Mouse (Mus musculus) thymus, postnatal 0 days (tissue): Measurements from ENCODE around the gene Ccdc73. TPM values are rescaled to one million over a fixed set of nuclear protein-coding genes. Genes with fewer than 3 reads are reported as not detected.
A peak's percentile ranks its signal among the peaks of the same experiment; 100 is the strongest.
"Not testable (repeated sequence)": the region's sequence is repeated elsewhere in the genome, so short reads cannot be mapped to it uniquely, and the experiment has no call there.

Source experiments
- DNase-seq: peaks from one replicate; pipeline ENCODE4 v3.0.0-alpha.2; 2015; ENCODE audit warnings: low spot score
- polyA plus RNA-seq: library from polyadenylated mRNA; unstranded; fragments of >200 nt; fragmentation: Nextera tagmentation; extraction: Ambion mirVana; gene quantifications from 2 replicates; pipeline ENCODE4 v1.2.1, GENCODE M21; 2015

Gene Ccdc73
- polyA plus RNA-seq, 1 experiment from 2014 or later, result 7.6 TPM

DNA sequence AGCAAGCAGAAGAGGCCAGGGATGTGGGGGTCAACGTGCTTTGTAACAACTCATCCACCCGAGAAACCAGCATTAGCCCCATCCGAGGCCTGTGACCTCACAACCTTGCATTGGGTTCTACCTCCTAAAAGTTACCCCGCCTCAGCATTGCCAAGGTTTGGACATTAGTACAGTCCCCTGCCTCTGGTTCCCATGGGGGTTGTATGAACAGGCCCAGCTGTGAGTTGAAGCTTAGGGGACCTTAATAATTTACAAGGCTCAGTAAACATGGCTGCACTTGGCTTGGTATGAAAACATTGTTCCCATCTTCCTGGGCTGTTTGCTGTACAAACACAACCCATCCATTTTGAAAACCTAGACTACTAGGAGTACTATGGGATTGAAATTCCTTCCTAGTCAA is 156.2 kb downstream of the Ccdc73 start:
- no peak for DNase-seq

DNA sequence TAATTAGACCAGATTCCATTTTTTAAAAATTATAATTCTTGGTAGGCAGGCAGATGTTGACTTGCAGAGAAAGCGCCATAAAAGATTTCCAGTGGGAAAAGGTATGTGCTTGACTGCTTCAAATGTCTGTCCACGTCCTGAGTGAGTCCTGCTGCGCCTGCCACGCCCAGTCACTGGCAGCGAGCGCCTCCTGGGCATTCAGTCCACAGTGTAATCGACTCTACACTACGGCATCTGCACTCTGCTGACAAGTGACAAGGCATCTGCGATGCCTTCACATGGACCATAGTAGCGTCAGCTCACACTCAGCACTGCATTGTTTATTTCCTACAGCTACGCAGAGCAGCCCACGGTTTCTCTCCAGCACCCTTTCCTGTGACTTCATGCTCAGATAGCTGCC is 158.0 kb downstream of the Ccdc73 start:
- DNase-seq, result not testable (repeated sequence)

DNA sequence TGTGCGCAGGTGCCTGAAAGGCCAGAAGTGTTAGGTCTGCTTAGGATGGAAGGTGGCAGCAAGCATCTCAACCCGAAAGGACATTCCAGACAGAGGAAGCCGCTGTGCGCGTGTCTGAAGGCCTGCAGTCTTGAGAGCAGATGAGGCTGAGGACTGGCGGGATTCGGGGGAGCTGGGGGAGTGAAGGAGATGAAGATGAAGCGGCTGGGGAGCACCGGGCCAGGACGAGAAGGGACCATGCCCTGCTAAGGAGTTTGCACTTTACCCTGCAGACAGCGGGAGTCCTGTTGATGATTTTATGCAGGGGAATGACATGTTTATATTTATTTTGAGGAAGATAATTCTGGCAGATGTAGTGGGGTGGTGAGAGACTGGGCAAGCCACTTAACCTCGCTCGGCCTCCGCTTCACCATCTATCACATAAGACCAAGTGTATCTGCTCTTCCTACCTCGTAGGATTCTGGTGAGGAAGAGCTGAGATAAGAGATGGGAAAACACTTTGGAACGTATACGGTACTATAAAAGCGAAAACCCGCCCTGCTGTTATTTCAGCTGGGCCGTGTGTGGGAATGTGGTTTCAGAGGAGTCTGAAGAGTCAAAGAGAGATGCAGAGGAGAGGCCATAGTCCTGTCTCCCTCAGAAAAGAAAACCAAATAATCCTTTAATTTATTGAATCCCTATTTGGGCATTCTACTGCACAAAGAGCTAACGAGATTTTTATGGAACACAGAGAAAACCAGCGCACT is 159.5 kb downstream of the Ccdc73 start:
- DNase-seq, result no peak

DNA sequence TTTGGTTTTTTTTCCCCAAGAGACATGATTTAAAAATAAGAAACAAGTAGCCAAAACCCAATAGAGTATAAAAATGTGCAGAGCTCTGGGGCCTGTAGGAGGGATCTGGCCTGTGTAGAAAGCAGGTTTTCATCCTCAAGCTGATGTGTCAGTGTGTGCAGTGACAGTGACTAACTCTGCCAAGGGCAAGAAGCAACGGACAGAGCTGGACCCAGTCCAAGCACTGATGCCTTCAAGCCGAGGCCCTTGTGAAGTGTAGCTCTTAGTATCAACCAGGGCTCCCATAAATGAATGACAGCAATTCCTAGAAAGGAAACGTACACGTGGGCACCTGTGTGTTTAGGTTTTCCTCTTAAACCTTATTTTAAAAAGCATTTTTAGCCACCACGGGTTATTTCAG is 161.2 kb downstream of the Ccdc73 start:
- DNase-seq, result no peak

DNA sequence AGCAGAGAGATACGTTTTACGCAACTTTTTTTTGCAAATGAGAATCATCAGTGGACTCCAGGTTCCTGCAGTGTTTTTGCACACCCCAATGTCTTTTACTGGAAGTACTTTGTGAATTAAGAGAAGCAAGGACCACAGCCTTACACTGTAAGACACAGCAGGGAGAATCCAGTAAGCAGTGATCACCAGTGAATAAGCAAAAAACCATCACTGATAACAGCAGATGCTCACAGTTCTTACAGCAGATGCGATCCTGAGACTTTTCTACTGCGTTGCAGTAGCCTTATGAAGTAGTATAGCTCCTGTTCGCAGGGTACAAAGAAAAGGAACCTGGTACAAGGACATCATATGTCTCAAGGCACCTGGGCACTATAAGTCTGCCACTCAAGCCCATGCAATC is 162.9 kb downstream of the Ccdc73 start:
- DNase-seq, result no peak

DNA sequence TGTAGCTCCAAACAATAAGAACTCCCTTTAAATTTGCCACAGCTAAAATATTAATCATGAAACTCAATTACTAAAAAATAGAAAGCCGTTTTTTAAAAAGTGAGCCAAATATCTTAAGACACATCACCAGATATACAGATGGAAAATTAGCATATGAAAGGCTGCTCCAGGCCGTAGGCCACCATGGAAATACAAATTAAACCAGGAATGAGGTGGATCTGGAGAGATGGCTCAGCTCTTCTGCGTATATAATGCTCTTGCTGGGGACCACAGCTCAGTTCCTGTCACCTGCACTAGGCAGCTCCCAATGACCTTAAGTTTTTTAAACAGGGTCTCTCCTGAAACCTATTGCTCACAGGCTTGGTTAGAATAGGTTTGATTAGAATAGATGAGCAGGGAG is 166.5 kb downstream of the Ccdc73 start:
- no peak for DNase-seq

DNA sequence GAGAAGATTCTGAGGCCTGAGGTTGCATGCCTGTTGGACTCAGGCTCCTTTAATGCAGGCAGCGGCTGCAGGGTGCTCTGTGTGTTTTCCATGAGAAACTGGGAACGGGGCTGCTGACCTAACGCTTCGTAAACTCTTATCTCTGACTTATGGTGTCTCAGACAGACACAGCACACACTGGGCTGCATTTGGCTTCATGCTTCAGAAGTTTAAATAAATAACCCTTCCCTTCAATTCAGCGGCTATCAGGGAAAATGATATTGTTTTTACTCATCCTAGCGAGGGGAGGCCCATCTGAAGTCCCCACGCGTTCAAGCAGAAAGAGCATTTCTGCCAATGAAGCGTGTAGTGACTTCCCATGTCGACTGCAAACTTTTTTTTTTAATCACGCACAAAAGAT is 168.4 kb downstream of the Ccdc73 start:
- no peak for DNase-seq

DNA sequence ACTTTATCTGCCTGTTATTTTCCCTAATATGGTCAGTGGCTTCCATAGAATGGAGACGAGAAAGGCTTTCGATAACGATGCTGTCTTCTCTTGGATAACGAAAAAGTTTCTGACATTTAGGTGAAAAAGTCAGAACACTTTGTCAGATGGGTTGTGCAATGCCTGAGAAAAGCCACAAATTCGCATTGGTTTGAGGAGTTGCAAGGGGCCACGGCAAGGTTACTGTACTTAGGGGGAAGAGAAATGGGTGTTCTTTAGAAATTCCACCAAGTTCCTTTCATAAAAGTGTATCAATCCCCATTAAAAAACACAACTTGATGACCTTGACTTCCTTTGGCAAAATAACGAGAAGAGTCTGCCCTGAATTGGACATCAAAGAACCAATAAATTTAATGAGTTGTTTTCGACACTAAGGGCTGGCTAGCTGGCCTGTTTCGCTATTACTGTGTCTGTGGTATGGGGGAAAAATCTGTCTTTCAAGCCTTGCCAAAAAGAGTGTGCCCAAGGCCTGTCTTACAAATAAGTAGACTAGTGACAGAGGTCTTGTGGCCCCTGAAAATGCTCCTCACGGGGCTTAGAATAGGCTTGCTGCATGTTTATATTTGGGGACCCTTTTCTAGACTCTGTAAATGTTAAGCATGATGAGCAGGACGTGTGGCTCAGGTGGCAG is 168.9 kb downstream of the Ccdc73 start:
- no peak for DNase-seq

DNA sequence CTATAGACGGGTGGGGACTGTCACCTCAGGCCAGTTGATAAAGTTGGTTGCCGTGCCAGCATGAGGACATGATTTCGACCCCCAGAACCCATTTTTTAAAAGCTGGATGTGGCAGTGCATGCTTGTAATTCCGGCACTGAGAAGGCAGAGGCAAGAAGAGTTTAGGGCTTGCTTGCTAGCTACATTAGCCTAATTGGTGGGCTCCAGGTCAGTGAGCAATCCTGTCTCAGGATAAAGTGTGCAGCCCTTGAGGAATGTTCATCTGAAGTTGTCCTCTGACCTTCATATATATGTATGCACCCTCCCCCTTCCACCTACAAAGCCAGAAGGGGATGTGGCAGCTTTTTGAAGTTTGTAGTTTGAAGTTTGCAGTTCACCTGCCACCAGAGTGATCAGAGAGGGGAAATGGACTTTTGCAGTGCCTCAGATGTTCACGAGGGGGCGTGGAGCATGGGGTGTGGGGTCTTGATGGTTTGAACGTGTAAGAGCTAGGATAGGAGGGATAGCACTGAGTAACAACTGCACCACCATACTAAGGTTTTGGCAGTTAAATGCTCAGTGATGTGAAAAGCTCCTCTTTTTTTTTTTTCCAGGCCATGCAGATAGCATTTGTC is 170.5 kb downstream of the Ccdc73 start:
- DNase-seq, result peak; percentile 61

DNA sequence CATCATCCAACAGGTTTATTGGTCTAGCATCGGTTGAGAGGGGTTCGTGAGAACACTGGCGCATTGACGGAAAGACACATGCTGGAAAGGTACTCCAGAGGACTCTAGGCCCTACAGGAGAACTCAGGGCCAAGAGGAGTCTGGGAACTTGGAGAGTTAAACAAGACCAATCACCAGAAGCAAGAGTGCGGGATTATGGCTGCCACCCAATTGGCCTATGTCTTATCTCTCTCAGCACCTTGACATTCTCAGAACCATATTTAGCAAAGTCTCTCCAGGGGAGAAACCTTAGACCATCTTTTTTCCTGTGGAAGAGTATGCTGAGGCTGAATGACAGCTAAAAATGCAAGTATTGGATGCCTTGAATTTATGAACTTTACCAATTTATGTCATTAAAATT is 171.3 kb downstream of the Ccdc73 start:
- DNase-seq, result no peak

DNA sequence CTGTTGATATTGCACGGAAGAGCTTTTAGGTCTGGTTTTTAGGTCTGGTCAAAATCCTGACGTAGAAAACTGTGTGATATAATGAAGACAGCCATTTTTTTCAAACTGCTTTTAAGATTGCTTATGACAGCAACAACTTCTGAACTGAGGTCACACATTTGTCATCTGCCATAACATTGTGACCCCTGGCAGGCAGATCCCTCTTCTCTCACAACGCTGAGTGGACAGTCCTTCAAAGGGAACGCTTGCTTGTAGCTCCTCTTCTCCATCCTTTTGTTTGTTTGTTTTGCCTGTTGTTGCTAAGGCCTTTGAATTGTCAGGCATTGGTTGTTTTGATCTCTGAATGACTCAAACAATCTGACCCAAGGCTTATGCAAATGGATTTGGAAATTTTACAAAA is 173.3 kb downstream of the Ccdc73 start:
- DNase-seq, result no peak

DNA sequence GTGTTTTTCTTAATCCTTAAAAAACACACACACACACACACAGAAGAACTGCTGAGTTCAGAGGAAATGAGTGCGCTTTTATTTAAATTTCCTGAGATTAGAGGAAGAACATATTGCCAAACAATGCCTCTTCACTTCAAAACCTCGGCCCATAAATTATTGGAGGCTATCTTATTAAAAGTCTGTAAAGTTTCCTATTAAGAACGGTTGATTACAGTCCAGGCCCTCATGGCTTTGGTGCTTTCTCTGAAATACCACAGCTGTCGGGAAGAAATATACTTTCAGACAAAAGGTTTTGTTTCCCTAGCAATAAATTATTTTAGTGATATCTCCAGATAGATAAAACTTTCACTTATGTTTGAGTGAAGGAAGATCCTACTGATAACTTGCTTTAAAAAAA is 175.5 kb downstream of the Ccdc73 start:
- DNase-seq, result no peak

DNA sequence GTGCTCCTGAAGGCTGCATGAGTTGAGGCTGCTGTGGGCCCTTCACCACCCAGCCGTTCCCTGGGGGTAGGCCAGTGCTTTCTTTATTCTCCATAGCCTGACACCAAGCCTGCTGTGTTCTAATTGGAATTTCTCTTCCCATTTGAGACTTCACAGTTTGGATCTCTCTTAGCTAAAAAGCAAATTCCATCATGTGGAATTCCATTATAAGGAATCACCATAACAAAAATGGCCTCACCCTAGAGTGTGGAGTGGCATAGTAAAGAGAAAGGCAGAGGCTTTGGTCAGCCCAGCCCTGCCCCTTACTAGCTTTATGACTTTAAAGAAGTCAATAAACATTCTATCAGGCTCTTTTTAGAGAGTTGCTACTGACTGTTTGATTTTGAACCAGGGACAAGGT is 180.7 kb downstream of the Ccdc73 start:
- no peak for DNase-seq

DNA sequence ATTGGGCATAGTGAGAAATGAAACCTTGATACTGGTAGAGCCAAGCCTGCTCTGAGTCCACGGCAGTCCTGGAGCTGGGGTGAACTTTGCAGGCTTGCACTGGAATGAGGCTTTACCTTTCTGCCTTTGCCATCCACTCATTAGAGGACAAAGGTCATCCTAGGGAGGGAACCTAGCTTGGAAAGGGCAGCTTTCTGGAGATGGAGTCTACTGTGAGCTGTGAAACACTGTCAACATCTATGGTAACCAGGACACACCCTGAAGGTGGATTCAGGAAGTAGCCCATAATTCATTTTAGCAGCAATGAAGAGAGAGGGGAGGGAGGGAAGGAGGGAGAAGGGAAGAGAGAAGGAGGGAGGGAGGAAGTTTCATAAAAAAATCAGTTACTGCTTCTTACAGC is 187.9 kb downstream of the Ccdc73 start:
- DNase-seq, result no peak

DNA sequence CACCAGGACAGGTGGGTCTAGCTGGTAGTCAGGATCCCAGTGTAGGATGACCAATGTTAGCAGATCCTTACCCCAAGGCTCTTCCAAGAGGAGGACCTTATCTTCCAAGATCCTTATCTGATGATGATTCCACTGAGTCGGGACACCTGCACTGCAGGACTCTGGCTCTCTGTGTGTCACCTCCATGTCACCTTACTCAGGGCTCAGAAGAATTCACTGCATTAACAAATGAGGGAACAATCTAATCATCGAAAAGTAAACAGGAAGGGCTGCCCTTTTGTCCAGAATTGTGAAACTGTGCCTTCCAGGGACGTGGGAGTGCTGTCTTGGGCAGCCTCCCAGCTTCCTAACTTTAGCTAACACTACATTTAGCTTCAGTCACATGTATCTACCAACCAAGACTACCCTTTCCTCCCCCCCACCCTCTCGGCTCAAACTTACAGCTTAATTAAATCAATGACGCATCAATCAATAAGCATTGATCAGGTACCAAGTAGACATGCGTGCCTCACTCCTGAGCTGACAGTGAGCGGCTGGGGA is 191.0 kb downstream of the Ccdc73 start:
- no peak for DNase-seq

DNA sequence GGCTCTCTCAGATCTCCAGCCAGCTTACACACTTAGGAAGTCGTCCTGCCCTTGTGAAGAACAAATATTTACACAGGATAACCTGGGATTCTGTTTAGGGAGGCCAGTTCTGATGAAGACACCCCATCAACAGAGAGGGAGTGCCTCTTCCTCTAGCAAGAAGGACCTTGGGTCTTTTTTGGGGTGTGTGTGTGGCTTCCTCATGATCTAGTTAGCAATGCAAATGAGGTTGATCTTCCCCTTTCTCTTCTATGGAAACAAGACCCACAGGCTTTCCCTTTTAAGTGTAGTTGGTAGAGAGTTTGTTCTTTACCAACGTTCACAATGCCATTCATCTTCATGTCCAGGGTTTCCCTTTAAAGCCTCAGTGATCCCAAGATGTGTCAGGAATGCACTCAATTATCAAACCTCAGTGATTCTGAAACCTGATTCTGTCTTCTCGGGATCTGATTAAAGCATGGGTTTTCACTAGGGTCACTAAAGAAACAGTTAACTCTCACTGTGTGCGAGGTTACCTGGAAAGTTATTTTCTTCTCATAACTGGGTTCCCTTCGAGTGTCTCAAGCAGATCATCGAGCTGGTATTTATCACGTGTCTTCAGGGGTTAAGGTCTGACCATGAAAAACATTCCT is 195.3 kb downstream of the Ccdc73 start:
- no peak for DNase-seq

Other genes starting within 250 kb of the Ccdc73 start
- gene Tcp11l1, start 155.6 kb upstream of the Ccdc73 start, polyA plus RNA-seq, result 12.6 and 16.4 TPM in 2 replicates
- gene Pin1rt1, start 151.4 kb upstream of the Ccdc73 start, polyA plus RNA-seq, result not detected in 2 replicates
- 3.7 and 4.0 TPM in 2 replicates for gene Depdc7, start 124.9 kb upstream of the Ccdc73 start, polyA plus RNA-seq
- 3.9 and 4.6 TPM in 2 replicates for gene Qser1, start 51.0 kb upstream of the Ccdc73 start, polyA plus RNA-seq
- 2.3 and 2.6 TPM in 2 replicates for gene Prrg4, start 17.9 kb upstream of the Ccdc73 start, polyA plus RNA-seq
- 403 and 418 TPM in 2 replicates for gene Eif3m, start 149.3 kb downstream of the Ccdc73 start, polyA plus RNA-seq
- not detected in 2 replicates for gene Gm11060, start 224.2 kb downstream of the Ccdc73 start, polyA plus RNA-seq